Mouse (Mus musculus) midbrain, embryonic 11.5 days (tissue): ENCODE data around the gene Laptm5. TPM values are rescaled to one million over a fixed set of nuclear protein-coding genes. Genes with fewer than 3 reads are reported as not detected.
A peak's percentile ranks its signal among the peaks of the same experiment; 100 is the strongest.

ENCODE experiments used
- ATAC-seq: fragments of 200-750 bp; cut with Nextera tagmentation; 2 replicates; pipeline ENCODE4 v1.8.0; 2017; ENCODE audit warnings: moderate TSS enrichment, moderate library complexity; ENCODE audit not compliant: low FRiP score
- DNase-seq: peaks from one replicate; pipeline ENCODE4 v3.0.0; 2015; ENCODE audit warnings: low spot score; ENCODE audit errors: missing footprints
- H3K27ac ChIP-seq: fragments of 300-500 bp; sonication (generic); 2 replicates; pipeline ENCODE4 v1.5.1; 2014; ENCODE audit warnings: low read depth, low read length
- H3K27me3 ChIP-seq: fragments of 300-500 bp; sonication (generic); 2 replicates; pipeline ENCODE4 v1.6.1; 2014; ENCODE audit warnings: mild to moderate bottlenecking, low read length, moderate library complexity, mixed read lengths; ENCODE audit not compliant: control insufficient read depth, insufficient read depth
- H3K36me3 ChIP-seq: fragments of 300-500 bp; sonication (generic); 2 replicates; pipeline ENCODE4 v1.6.1; 2014; ENCODE audit warnings: mild to moderate bottlenecking, low read length, moderate library complexity, mixed read lengths; ENCODE audit not compliant: control insufficient read depth, insufficient read depth
- H3K4me1 ChIP-seq: fragments of 300-500 bp; sonication (generic); 2 replicates; pipeline ENCODE4 v1.6.1; 2014; ENCODE audit warnings: low read length; ENCODE audit not compliant: control insufficient read depth, insufficient read depth
- H3K4me2 ChIP-seq: fragments of 300-500 bp; sonication (generic); 2 replicates; pipeline ENCODE4 v1.6.1; 2014; ENCODE audit warnings: mild to moderate bottlenecking, moderate library complexity
- H3K4me3 ChIP-seq: fragments of 300-500 bp; sonication (generic); 2 replicates; pipeline ENCODE4 v1.5.1; 2014; ENCODE audit warnings: low read depth, low read length
- H3K9ac ChIP-seq: fragments of 300-500 bp; sonication (generic); 2 replicates; pipeline ENCODE4 v1.6.1; 2014; ENCODE audit warnings: low read length
- H3K9me3 ChIP-seq: fragments of 300-500 bp; sonication (generic); 2 replicates; pipeline ENCODE4 v1.6.1; 2016; ENCODE audit warnings: low read length; ENCODE audit not compliant: control insufficient read depth
- WGBS: fragments of 180-500 bp; shearing (Covaris S2); extraction: QIAGEN DNeasy Blood & Tissue Kit; methylation state at CpG from one replicate; pipeline ENCODE4 v1.1.7; 2014; 5-methylcytosine and 5-hydroxymethylcytosine counted together
- polyA plus RNA-seq: library from polyadenylated mRNA; unstranded; fragments of >200 nt; fragmentation: Nextera tagmentation; extraction: Ambion mirVana; gene quantifications from 2 replicates; pipeline ENCODE4 v1.2.1, GENCODE M21; 2014

Gene Laptm5
- 22.0 and 27.3 TPM in 2 replicates for polyA plus RNA-seq

- no peak within 1 kb of the TSS for H3K4me3 ChIP-seq
- no peaks in the 10 kb centered on the region for H3K27me3 ChIP-seq
- H3K36me3 ChIP-seq: no peaks in the 10 kb centered on the region
- H3K4me1 ChIP-seq: no peaks in the 10 kb centered on the region
- no peak within 1 kb of the TSS for H3K4me2 ChIP-seq
- H3K9me3 ChIP-seq: no peaks in the 10 kb centered on the region
- DNase-seq (no peak), ATAC-seq (no peak)
- 76% methylated on average over 11 of the region's 11 CpGs for WGBS
- no peak within 1 kb of the TSS for H3K9ac ChIP-seq
- H3K27ac ChIP-seq: no peak within 1 kb of the TSS
Measured at GRCm38 (mm10) chr4:130913077-130913476, at the start of gene Laptm5. Gene Laptm5, plus strand, starts transcription at chr4:130913125.

DNA sequence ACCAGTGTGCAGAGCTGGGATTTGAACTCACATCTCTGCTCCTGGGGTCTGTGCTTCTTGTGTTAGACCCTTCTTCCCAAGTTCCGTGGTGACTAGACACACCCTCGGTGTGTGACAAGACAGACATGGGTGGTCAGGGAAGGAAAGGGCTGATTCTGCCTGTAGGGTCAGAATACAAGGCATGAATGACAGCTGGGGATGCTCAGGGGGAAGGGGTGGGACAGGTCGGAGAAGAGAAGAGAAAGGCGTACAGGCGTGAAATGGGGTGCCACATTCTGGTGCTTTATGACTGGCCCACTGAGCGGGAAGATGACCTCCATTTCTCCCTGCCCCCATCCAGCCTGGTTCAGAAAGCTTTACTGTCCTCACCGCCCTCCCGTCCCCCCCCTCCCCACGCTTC lies 47.5 kb upstream of the Laptm5 start:
- no peaks in the 10 kb centered on the region for H3K9me3 ChIP-seq
- peak; percentile 90 for DNase-seq
- no peak overlapping the region for H3K4me3 ChIP-seq
- H3K36me3 ChIP-seq: no peaks in the 10 kb centered on the region
- H3K27ac ChIP-seq: peak overlapping the region; percentile 1; the same call in 1 of the 2 replicates
- ATAC-seq: peak; percentile 54
- H3K9ac ChIP-seq: no peak overlapping the region
- peaks cover 24% of the 10 kb centered on the region for H3K4me1 ChIP-seq
- no peak overlapping the region for H3K4me2 ChIP-seq
- peaks cover 18% of the 10 kb centered on the region for H3K27me3 ChIP-seq
- WGBS: 14% methylated on average over 6 of the region's 9 CpGs

- Histone ChIP-seq H3K4me2 (no peak overlapping the region), H3K27me3 (peaks cover 18% of the 10 kb centered on the region), H3K4me3 (no peak overlapping the region), H3K9ac (no peak overlapping the region), H3K4me1 (peaks cover 24% of the 10 kb centered on the region), H3K27ac (peak overlapping the region; percentile 51; the same call in 1 of the 2 replicates), H3K36me3 (no peaks in the 10 kb centered on the region), H3K9me3 (no peaks in the 10 kb centered on the region)
- WGBS: 13% methylated on average over 8 of the region's 8 CpGs
- DNase-seq (peak; percentile 97), ATAC-seq (peak; percentile 76)
Measured at GRCm38 (mm10) chr4:130865901-130866371, 47.0 kb upstream of the Laptm5 start.

DNA sequence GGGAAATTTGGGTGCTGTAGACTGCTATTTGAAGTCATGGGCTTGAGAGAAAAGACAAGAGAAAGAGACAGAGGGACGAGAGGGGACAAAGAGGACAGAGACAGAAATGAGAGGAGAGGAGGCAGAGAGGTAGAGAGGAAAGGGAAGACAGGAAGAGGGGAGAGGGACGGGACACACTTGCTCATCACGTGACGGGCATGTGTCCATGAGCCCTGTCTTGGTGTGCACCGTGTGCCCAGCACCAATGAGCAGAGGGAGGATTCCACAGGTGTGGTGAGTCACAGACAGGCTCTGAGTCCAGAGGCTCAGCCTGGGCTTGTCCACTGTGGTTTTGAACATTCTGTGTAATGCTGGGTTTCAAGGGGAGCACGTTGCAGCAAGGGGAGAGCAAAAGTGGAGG lies 45.0 kb upstream of the Laptm5 start:
- no peak overlapping the region for H3K4me3 ChIP-seq
- DNase-seq: no peak
- WGBS: 71% methylated on average over 6 of the region's 6 CpGs
- no peak for ATAC-seq
- H3K27me3 ChIP-seq: peaks cover 9% of the 10 kb centered on the region; the same call in 1 of the 2 replicates
- no peak overlapping the region for H3K9ac ChIP-seq
- no peak overlapping the region for H3K27ac ChIP-seq
- no peaks in the 10 kb centered on the region for H3K36me3 ChIP-seq
- H3K9me3 ChIP-seq: no peaks in the 10 kb centered on the region
- peaks cover 20% of the 10 kb centered on the region for H3K4me1 ChIP-seq
- H3K4me2 ChIP-seq: no peak overlapping the region

GRCm38 (mm10) chr4:130868803-130869202 lies 44.1 kb upstream of the Laptm5 start:
- no peaks in the 10 kb centered on the region for H3K9me3 ChIP-seq
- 59% methylated on average over 5 of the region's 5 CpGs for WGBS
- H3K27me3 ChIP-seq: peaks cover 7% of the 10 kb centered on the region; the same call in 1 of the 2 replicates
- H3K9ac ChIP-seq: no peak overlapping the region
- DNase-seq (no peak), ATAC-seq (no peak)
- peaks cover 20% of the 10 kb centered on the region for H3K4me1 ChIP-seq
- H3K36me3 ChIP-seq: no peaks in the 10 kb centered on the region
- H3K4me3 ChIP-seq: no peak overlapping the region
- H3K4me2 ChIP-seq: no peak overlapping the region
- no peak overlapping the region for H3K27ac ChIP-seq

- ATAC-seq: no peak; the same call in 1 of the 2 replicates
- Histone ChIP-seq H3K4me2 (no peak overlapping the region), H3K4me3 (no peak overlapping the region), H3K9me3 (no peaks in the 10 kb centered on the region), H3K4me1 (peaks cover 7% of the 10 kb centered on the region; the same call in 1 of the 2 replicates), H3K36me3 (no peaks in the 10 kb centered on the region), H3K9ac (no peak overlapping the region), H3K27me3 (peaks cover 2% of the 10 kb centered on the region), H3K27ac (no peak overlapping the region; the same call in 1 of the 2 replicates)
- DNase-seq: no peak
- 33% methylated on average over 11 of the region's 11 CpGs for WGBS
Measured at GRCm38 (mm10) chr4:130872414-130872813, 40.5 kb upstream of the Laptm5 start.

DNA sequence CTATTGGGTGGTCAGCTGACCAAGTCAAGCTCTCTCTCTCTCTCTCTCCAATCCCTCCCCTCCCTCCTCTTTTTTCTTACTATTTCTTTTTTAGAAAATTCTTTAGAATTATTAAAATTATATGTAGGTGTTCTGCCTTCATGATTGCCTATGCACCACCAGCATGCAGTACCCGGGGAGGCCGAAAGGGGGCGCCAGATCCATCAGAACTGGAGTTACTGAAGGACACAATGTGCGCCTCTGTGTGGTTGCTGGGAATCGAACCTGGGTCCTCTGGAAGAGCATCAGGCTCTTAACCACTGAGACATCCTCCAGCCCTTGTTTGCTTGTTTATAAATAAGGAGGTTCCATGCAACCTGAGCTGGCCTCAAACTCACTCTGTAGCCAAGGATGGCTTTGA lies 39.5 kb upstream of the Laptm5 start:
- Histone ChIP-seq H3K4me1 (peaks cover 7% of the 10 kb centered on the region; the same call in 1 of the 2 replicates), H3K9me3 (no peaks in the 10 kb centered on the region), H3K4me2 (no peak overlapping the region), H3K27ac (no peak overlapping the region), H3K27me3 (peaks cover 2% of the 10 kb centered on the region; the same call in 1 of the 2 replicates), H3K36me3 (no peaks in the 10 kb centered on the region), H3K9ac (no peak overlapping the region), H3K4me3 (no peak overlapping the region)
- DNase-seq (no peak), ATAC-seq (no peak)
- 83% methylated on average over 5 of the region's 5 CpGs for WGBS

- Histone ChIP-seq H3K9ac (no peak overlapping the region), H3K36me3 (no peaks in the 10 kb centered on the region), H3K27me3 (peaks cover 2% of the 10 kb centered on the region; the same call in 1 of the 2 replicates), H3K4me2 (no peak overlapping the region), H3K4me3 (no peak overlapping the region), H3K9me3 (no peaks in the 10 kb centered on the region), H3K27ac (no peak overlapping the region), H3K4me1 (peaks cover 9% of the 10 kb centered on the region; the same call in 1 of the 2 replicates)
- 21% methylated on average over 10 of the region's 10 CpGs for WGBS
- ATAC-seq (no peak), DNase-seq (no peak)
Measured at GRCm38 (mm10) chr4:130874601-130875000, 38.3 kb upstream of the Laptm5 start.

GRCm38 (mm10) chr4:130876016-130876726 lies 36.8 kb upstream of the Laptm5 start:
- WGBS: 61% methylated on average over 14 of the region's 14 CpGs
- Histone ChIP-seq H3K4me2 (no peak overlapping the region), H3K9ac (no peak overlapping the region), H3K4me3 (no peak overlapping the region), H3K27me3 (peaks cover 2% of the 10 kb centered on the region; the same call in 1 of the 2 replicates), H3K27ac (no peak overlapping the region), H3K36me3 (no peaks in the 10 kb centered on the region), H3K4me1 (peaks cover 9% of the 10 kb centered on the region; the same call in 1 of the 2 replicates), H3K9me3 (no peaks in the 10 kb centered on the region)
- DNase-seq: no peak
- ATAC-seq: peak; percentile 49; the same call in 1 of the 2 replicates
